ENCODE assay signal across 8 mouse cellular contexts in the genomic region with DNA sequence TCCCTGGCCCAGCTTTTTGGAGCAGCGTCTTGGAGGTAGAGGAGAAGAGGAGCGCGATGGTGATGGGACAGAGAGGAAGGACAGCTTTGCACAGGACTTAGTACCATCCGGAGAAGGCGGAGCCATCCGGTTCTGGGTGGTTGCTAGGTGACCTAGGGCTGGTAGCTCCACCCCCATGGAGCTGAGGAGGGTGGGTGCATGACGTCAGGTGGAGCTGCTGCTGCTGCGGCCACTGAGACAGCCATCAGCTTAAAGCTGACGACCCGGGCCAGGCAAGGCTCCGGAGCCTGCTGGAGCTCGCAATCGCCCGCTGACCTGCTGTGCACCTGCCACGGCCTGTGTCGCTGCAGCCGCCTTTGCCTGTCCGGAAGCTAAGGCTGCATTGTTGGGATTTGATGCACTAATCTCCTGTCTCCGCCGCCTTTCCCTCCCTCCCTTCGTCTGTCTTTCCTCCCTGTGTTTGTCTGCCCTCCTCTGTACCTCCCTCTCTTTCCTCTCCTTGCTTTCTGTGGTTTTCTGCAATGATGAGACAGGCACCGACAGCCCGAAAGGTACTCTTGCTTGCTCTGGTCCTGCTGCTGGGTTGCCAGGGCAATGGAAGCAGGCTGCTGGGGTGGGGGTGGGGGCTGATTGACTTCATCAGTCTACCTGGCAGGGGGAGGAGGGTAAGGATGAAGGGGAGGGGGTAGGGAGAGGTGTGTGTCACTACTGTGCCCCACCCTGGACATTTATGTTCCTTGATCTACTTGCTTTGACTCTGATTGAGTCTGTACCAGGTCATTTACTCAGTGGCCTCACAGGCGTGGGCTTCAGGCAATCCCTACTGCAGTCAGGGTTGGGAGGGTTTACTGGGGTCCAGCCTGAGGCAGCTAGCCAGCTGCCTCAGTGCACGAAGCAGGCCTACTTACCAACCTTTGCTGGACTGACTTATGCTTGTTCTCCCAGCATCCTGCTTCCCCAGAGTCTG. TPM values are rescaled to one million over a fixed set of nuclear protein-coding genes. Genes with fewer than 3 reads are reported as not detected.
DNase-seq lines count a peak whose midpoint lies in the region; ATAC-seq and TF ChIP-seq lines count a peak whose summit lies in the region.

No protein-coding gene starts in this region.

- TF ChIP-seq CTCF in gastrocnemius, adult 2 months (IDR thresholded peaks at IDR 0.05), result no peak

- peak; percentile 34 for DNase-seq in WW6 (ENCODE audit: low read depth, low spot score)
- peak; percentile 91 to 94 for DNase-seq in cerebellum, postnatal 25 days
- DNase-seq in gastrocnemius, adult 2 months, result peak; percentile 61
- peak; percentile 42 for DNase-seq in hindlimb bud, embryonic 11.5 days (ENCODE audit: extremely low spot score, low read depth, low spot score)
- DNase-seq in layer of hippocampus, postnatal 36 days, result peak; percentile 87 to 90
- DNase-seq in lung, postnatal 10 days, result peak; percentile 73
- DNase-seq in retina, postnatal 7 days (ENCODE audit: low read depth, low spot score), result peak; percentile 82

- no peak for ATAC-seq in erythroid progenitor cell, adult 5-6 weeks (replicated peaks; ENCODE audit: low FRiP score, poor library complexity, severe bottlenecking)

- H3K27ac ChIP-seq in gastrocnemius, adult 2 months, result peak overlapping the region; percentile 21; the same call in 1 of the 2 replicates

- intact Hi-C loops in gastrocnemius, adult 2 months (cut with DNase I), result no loop called here

- H3K4me3 ChIP-seq in gastrocnemius, adult 2 months, result peak overlapping the region; percentile 50

RNA-seq across cellular contexts. Expression of a gene that starts 20.5 kb away (rescaled TPM):
- 100 to 1,000 TPM; 129 to 139 TPM for total RNA-seq in gastrocnemius, adult 2 months (2021)
- 100 to 1,000 TPM; 384 to 404 TPM for total RNA-seq in layer of hippocampus, postnatal 36 days (2021)
- total RNA-seq in erythroid progenitor cell, adult 5-6 weeks (2015; ENCODE audit: low replicate concordance), result 27.7 and 33.5 TPM in 2 replicates
- total RNA-seq in erythroid progenitor cell, adult 5-6 weeks (2017; ENCODE audit: low replicate concordance), result 74.6 and 104 TPM in 2 replicates

RNA-seq across cellular contexts. Expression of a gene that starts 30.0 kb away (rescaled TPM):
- under 1 TPM in 1 of 2 experiments, not detected in 1; 0.11 TPM for total RNA-seq in gastrocnemius, adult 2 months (2021)
- total RNA-seq in layer of hippocampus, postnatal 36 days (2021), result 10 to 100 TPM; 23.4 to 24.0 TPM
- not detected in 2 replicates for total RNA-seq in erythroid progenitor cell, adult 5-6 weeks (2015; ENCODE audit: low replicate concordance)
- not detected in 2 replicates for total RNA-seq in erythroid progenitor cell, adult 5-6 weeks (2017; ENCODE audit: low replicate concordance)

RNA-seq across cellular contexts. Expression of a gene that starts 30.0 kb away (rescaled TPM):
- 1 to 10 TPM in 1 of 2 experiments, under 1 TPM in 1; 0.84 to 1.1 TPM for total RNA-seq in gastrocnemius, adult 2 months (2021)
- total RNA-seq in layer of hippocampus, postnatal 36 days (2021), result 10 to 100 TPM; 24.2 to 25.3 TPM
- not detected in 2 replicates for total RNA-seq in erythroid progenitor cell, adult 5-6 weeks (2015; ENCODE audit: low replicate concordance)
- total RNA-seq in erythroid progenitor cell, adult 5-6 weeks (2017; ENCODE audit: low replicate concordance), result not detected in 2 replicates

RNA-seq across cellular contexts. Expression of a gene that starts 33.5 kb away (rescaled TPM):
- total RNA-seq in gastrocnemius, adult 2 months (2021), result not detected
- 1 to 10 TPM in 1 of 2 experiments, under 1 TPM in 1; 0.57 to 2.8 TPM for total RNA-seq in layer of hippocampus, postnatal 36 days (2021)
- total RNA-seq in erythroid progenitor cell, adult 5-6 weeks (2015; ENCODE audit: low replicate concordance), result not detected in 2 replicates
- total RNA-seq in erythroid progenitor cell, adult 5-6 weeks (2017; ENCODE audit: low replicate concordance), result 0.39 TPM in 1 of 2 replicates, not detected in the other

RNA-seq across cellular contexts. Expression of a gene that starts 50.9 kb away (rescaled TPM):
- 10 to 100 TPM; 12.2 to 15.3 TPM for total RNA-seq in gastrocnemius, adult 2 months (2021)
- total RNA-seq in layer of hippocampus, postnatal 36 days (2021), result 10 to 100 TPM; 75.9 to 90.3 TPM
- total RNA-seq in erythroid progenitor cell, adult 5-6 weeks (2015; ENCODE audit: low replicate concordance), result not detected in 2 replicates
- total RNA-seq in erythroid progenitor cell, adult 5-6 weeks (2017; ENCODE audit: low replicate concordance), result 0.30 TPM in 1 of 2 replicates, not detected in the other

Comparison
In these comparisons a context has a peak if more than half of its experiments do, and no peak if none do; other contexts are left out.
1. DNase-seq: peak in every context shown above with its lines; median percentile 92 in cerebellum, postnatal 25 days; 88 in layer of hippocampus, postnatal 36 days; 82 in retina, postnatal 7 days; 73 in lung, postnatal 10 days; 61 in gastrocnemius, adult 2 months; 42 in hindlimb bud, embryonic 11.5 days; 34 in WW6.
2. RNA of a gene that starts 30.0 kb away (total RNA-seq): 23.4 to 24.0 TPM in layer of hippocampus, postnatal 36 days; 0.11 TPM in gastrocnemius, adult 2 months and not detected in erythroid progenitor cell, adult 5-6 weeks; every median in the first group is over 10 times any median in the second.
3. RNA of a gene that starts 30.0 kb away (total RNA-seq): 24.2 to 25.3 TPM in layer of hippocampus, postnatal 36 days; 0.84 to 1.1 TPM in gastrocnemius, adult 2 months and not detected in erythroid progenitor cell, adult 5-6 weeks; every median in the first group is over 10 times any median in the second.